In the genomic region with DNA sequence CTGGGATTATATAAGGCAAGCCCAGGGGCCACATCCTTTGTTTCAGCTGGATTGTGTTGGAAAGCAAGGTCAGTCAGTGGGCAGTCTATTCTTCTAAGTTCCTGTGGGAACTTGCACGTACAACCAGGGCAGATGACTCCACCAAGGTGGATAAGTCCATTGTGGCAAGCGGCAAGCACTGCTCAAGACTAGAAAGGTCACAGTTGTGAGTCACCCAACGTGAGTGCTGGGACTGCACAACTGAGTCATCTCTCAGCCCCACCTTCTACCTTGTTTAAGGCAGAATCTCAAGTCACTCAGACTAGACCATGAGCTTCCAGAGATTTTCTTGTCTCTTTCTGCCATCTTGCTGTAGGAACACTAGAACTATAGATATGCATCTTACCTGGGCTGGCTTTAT, we compare ENCODE assay signal across 25 mouse cellular contexts. TPM values are rescaled to one million over a fixed set of nuclear protein-coding genes. Genes with fewer than 3 reads are reported as not detected.
A peak's percentile ranks its signal among the peaks of the same experiment; 100 is the strongest.
DNase-seq lines count a peak whose midpoint lies in the region; ATAC-seq lines count a peak whose summit lies in the region.
"Had no signal": no experiment of that assay in that cellular context is flagged by ENCODE, and none has a peak within 500 bp of the region (broad histone marks: within the 10 kb centered on the region; RNA-seq: fewer than 3 reads in every experiment).

No protein-coding gene starts in this region.

- ATAC-seq in megakaryocyte-erythroid progenitor cell, adult 5-6 weeks (replicated peaks; ENCODE audit: low FRiP score, low TSS enrichment, poor library complexity, severe bottlenecking) = no peak
- ATAC-seq: activated CD4-positive, CD25-positive, alpha-beta regulatory T cell, adult 4 months; CD4-positive, CD25-positive, alpha-beta regulatory T cell, adult 4 months; forebrain, embryonic 15.5 days; hindbrain, postnatal 0 days; inflammation-experienced regulatory T-cells, adult 6 months; intestine, embryonic 16.5 days had no signal

- peak; percentile 23 for DNase-seq in adrenal gland, postnatal 25 days
- DNase-seq in adrenal gland, postnatal 10 days = no peak
- peak; percentile 21 for DNase-seq in 3T3-L1 (ENCODE audit: low read depth, low spot score)
- peak; percentile 40 for DNase-seq in brain, adult 2 months (ENCODE audit: low read depth, low spot score)
- DNase-seq in Muller cell, postnatal 12 days (ENCODE audit: inconsistent ontology term) = no peak
- DNase-seq: cerebellum, adult 11-12 months; cerebellum, adult 8-10 months; cerebellum, postnatal 10 days; cerebellum, postnatal 36 days; embryo, embryonic 11 days; gastrocnemius, postnatal 36 days; heart, adult 2 months; heart, postnatal 14 days; heart, postnatal 4 days; kidney, adult 18-20 months had no signal

RNA-seq across cellular contexts. Expression of gene Oscar, which starts 25.4 kb away (rescaled TPM):
- total RNA-seq in adrenal gland, postnatal 25 days (2021) = 0.39 TPM in 1 of 2 replicates, not detected in the other
- under 1 TPM; 0.58 to 0.72 TPM for total RNA-seq in adrenal gland, postnatal 10 days (2021)
- not detected in 2 replicates for total RNA-seq in megakaryocyte-erythroid progenitor cell, adult 5-6 weeks (2014; fragmentation: Nextera tagmentation)
- not detected in 2 replicates for total RNA-seq in megakaryocyte-erythroid progenitor cell, adult 5-6 weeks (2017)
- total RNA-seq: gastrocnemius, adult 8-10 months; gastrocnemius, postnatal 36 days; granulocyte monocyte progenitor cell, adult 5-6 weeks; MEL had no signal

RNA-seq across cellular contexts. Expression of gene Ndufa3, which starts 26.6 kb away (rescaled TPM):
- total RNA-seq in adrenal gland, postnatal 25 days (2021) = 484 and 641 TPM in 2 replicates
- 1,000 to 10,000 TPM; 1,038 to 1,129 TPM for total RNA-seq in adrenal gland, postnatal 10 days (2021)
- total RNA-seq in megakaryocyte-erythroid progenitor cell, adult 5-6 weeks (2014; fragmentation: Nextera tagmentation) = 427 and 468 TPM in 2 replicates
- total RNA-seq in megakaryocyte-erythroid progenitor cell, adult 5-6 weeks (2017) = 170 and 216 TPM in 2 replicates

RNA-seq across cellular contexts. Expression of gene Tfpt, which starts 39.2 kb away (rescaled TPM):
- total RNA-seq in adrenal gland, postnatal 25 days (2021) = 22.8 and 24.4 TPM in 2 replicates
- total RNA-seq in adrenal gland, postnatal 10 days (2021) = 10 to 100 TPM; 24.1 to 26.4 TPM
- 17.6 and 26.3 TPM in 2 replicates for total RNA-seq in megakaryocyte-erythroid progenitor cell, adult 5-6 weeks (2014; fragmentation: Nextera tagmentation)
- total RNA-seq in megakaryocyte-erythroid progenitor cell, adult 5-6 weeks (2017) = 38.1 and 45.9 TPM in 2 replicates

RNA-seq across cellular contexts. Expression of gene Prpf31, which starts 39.2 kb away (rescaled TPM):
- total RNA-seq in adrenal gland, postnatal 25 days (2021) = 42.0 and 46.4 TPM in 2 replicates
- total RNA-seq in adrenal gland, postnatal 10 days (2021) = 10 to 100 TPM; 34.5 to 39.4 TPM
- total RNA-seq in megakaryocyte-erythroid progenitor cell, adult 5-6 weeks (2014; fragmentation: Nextera tagmentation) = 53.7 and 61.4 TPM in 2 replicates
- total RNA-seq in megakaryocyte-erythroid progenitor cell, adult 5-6 weeks (2017) = 125 and 128 TPM in 2 replicates

RNA-seq across cellular contexts. Expression of gene Cnot3, which starts 54.5 kb away (rescaled TPM):
- 71.6 and 75.9 TPM in 2 replicates for total RNA-seq in adrenal gland, postnatal 25 days (2021)
- 10 to 100 TPM; 56.7 to 58.5 TPM for total RNA-seq in adrenal gland, postnatal 10 days (2021)
- total RNA-seq in megakaryocyte-erythroid progenitor cell, adult 5-6 weeks (2014; fragmentation: Nextera tagmentation) = 117 and 166 TPM in 2 replicates
- 21.2 and 47.8 TPM in 2 replicates for total RNA-seq in megakaryocyte-erythroid progenitor cell, adult 5-6 weeks (2017)

Comparison
In these comparisons a context has a peak if more than half of its experiments do, and no peak if none do; other contexts are left out.
1. DNase-seq: peak in adrenal gland, postnatal 25 days (single experiment), 3T3-L1 (single experiment) and brain, adult 2 months (single experiment); none in adrenal gland, postnatal 10 days (single experiment) and Muller cell, postnatal 12 days (single experiment).